8 mouse cellular contexts compared by ENCODE assay signal in the genomic region with DNA sequence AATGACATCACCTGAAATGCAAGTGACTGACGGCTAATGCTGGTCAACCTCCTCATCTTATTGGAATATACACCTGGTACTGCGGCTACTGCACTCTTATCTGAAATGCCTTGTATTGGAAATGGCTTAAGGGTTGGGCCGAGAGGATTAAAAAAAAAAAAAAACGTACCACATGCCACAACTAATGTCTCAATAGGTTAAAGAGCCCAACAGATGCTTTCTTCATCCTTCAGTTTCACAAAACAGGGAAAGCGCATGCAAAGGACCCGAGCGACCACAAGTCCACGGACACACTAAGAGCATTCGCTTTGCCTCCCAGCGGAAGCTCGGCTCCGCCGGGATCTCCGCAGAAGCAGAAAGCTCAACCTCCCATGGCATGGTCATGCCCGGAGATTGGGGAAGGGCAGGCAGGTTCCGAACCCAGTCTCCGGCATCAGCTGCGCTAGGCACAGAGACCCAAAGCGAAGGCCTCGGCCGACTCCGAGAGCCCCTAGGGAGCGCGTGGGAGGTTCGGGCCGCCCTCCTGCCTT. TPM values are rescaled to one million over a fixed set of nuclear protein-coding genes. Genes with fewer than 3 reads are reported as not detected.
DNase-seq lines count a peak whose midpoint lies in the region; ATAC-seq and TF ChIP-seq lines count a peak whose summit lies in the region.

No protein-coding gene starts in this region.

- H3K27ac ChIP-seq in kidney, adult 2 months (ENCODE audit: insufficient read depth, low read depth, low read length), result peak overlapping the region; percentile 99
- peak overlapping the region; percentile 99 for H3K27ac ChIP-seq in embryonic facial prominence, embryonic 15.5 days (replicated peaks)
- H3K27ac ChIP-seq in hindbrain, embryonic 16.5 days (ENCODE audit: low read depth, low read length), result peak overlapping the region; percentile 100
- H3K27ac ChIP-seq in midbrain, embryonic 11.5 days (ENCODE audit: low read depth, low read length), result peak overlapping the region; percentile 98

- no peak; the same call in 1 of the 2 replicates for ATAC-seq in embryonic facial prominence, embryonic 15.5 days (ENCODE audit: insufficient number of reproducible peaks, low FRiP score, low TSS enrichment, low read depth)
- peak; percentile 25; the same call in 1 of the 2 replicates for ATAC-seq in hindbrain, embryonic 16.5 days
- ATAC-seq in midbrain, embryonic 11.5 days (ENCODE audit: low FRiP score), result no peak

- TF ChIP-seq POLR2A in kidney, adult 2 months (IDR thresholded peaks at IDR 0.05; ENCODE audit: low read depth, low read length), result no peak

- peak overlapping the region; percentile 99 for H3K4me3 ChIP-seq in kidney, adult 2 months (ENCODE audit: insufficient read depth, low read depth, low read length)
- H3K4me3 ChIP-seq in embryonic facial prominence, embryonic 15.5 days (replicated peaks), result peak overlapping the region; percentile 69
- peak overlapping the region; percentile 61 for H3K4me3 ChIP-seq in hindbrain, embryonic 16.5 days (ENCODE audit: low read length)
- peak overlapping the region; percentile 77 for H3K4me3 ChIP-seq in midbrain, embryonic 11.5 days (ENCODE audit: low read depth, low read length)

- H3K36me3 ChIP-seq in kidney, adult 2 months (ENCODE audit: control insufficient read depth, insufficient read depth, low read length), result no peaks in the 10 kb centered on the region; the same call in 1 of the 2 replicates
- H3K36me3 ChIP-seq in embryonic facial prominence, embryonic 15.5 days, result peaks cover 23% of the 10 kb centered on the region
- 0 out of 2 replicates have a peak, but pooled peaks cover 3% of the 10 kb centered on the region for H3K36me3 ChIP-seq in hindbrain, embryonic 16.5 days (ENCODE audit: control insufficient read depth, insufficient read depth, low read length)
- H3K36me3 ChIP-seq in midbrain, embryonic 11.5 days (ENCODE audit: control insufficient read depth, insufficient read depth, low read length), result no peaks in the 10 kb centered on the region; the same call in 1 of the 2 replicates

- WGBS in kidney, adult 2 months, result under 1% methylated on average over 26 of the region's 26 CpGs
- under 1% methylated on average over 26 of the region's 26 CpGs for WGBS in embryonic facial prominence, embryonic 15.5 days
- WGBS in hindbrain, embryonic 16.5 days, result under 1% methylated on average over 26 of the region's 26 CpGs
- WGBS in midbrain, embryonic 11.5 days, result under 1% methylated on average over 26 of the region's 26 CpGs

- H3K4me2 ChIP-seq in embryonic facial prominence, embryonic 15.5 days (replicated peaks), result peak overlapping the region; percentile 56
- H3K4me2 ChIP-seq in hindbrain, embryonic 16.5 days (ENCODE audit: low read length), result peak overlapping the region; percentile 73
- H3K4me2 ChIP-seq in midbrain, embryonic 11.5 days, result peak overlapping the region; percentile 53

- H3K9ac ChIP-seq in embryonic facial prominence, embryonic 15.5 days, result peak overlapping the region; percentile 86
- H3K9ac ChIP-seq in hindbrain, embryonic 16.5 days (ENCODE audit: low read depth, low read length), result peak overlapping the region; percentile 88
- H3K9ac ChIP-seq in midbrain, embryonic 11.5 days (ENCODE audit: low read length), result peak overlapping the region; percentile 99

- H3K9me3 ChIP-seq in embryonic facial prominence, embryonic 15.5 days (replicated peaks), result no peaks in the 10 kb centered on the region
- no peaks in the 10 kb centered on the region for H3K9me3 ChIP-seq in hindbrain, embryonic 16.5 days (ENCODE audit: control insufficient read depth, low read length)
- H3K9me3 ChIP-seq in midbrain, embryonic 11.5 days (ENCODE audit: control insufficient read depth, low read length), result no peaks in the 10 kb centered on the region

- H3K27me3 ChIP-seq in kidney, adult 2 months (replicated peaks; ENCODE audit: control insufficient read depth, insufficient read depth, low read length), result no peaks in the 10 kb centered on the region
- no peaks in the 10 kb centered on the region for H3K27me3 ChIP-seq in embryonic facial prominence, embryonic 15.5 days
- no peaks in the 10 kb centered on the region for H3K27me3 ChIP-seq in hindbrain, embryonic 16.5 days (replicated peaks; ENCODE audit: control insufficient read depth, insufficient read depth, low read length)
- no peaks in the 10 kb centered on the region for H3K27me3 ChIP-seq in midbrain, embryonic 11.5 days (ENCODE audit: control insufficient read depth, insufficient read depth, low read length)

- DNase-seq in kidney, adult 2 months, result no peak
- DNase-seq in kidney, adult 9 months, result no peak
- peak; percentile 53 for DNase-seq in ES-CJ7 (ENCODE audit: low read depth, low spot score)
- peak; percentile 93 for DNase-seq in midbrain, embryonic 11.5 days (ENCODE audit: low spot score, missing footprints)
- no peak for DNase-seq in adrenal gland, adult (ENCODE audit: inconsistent age in 2 of 2, low spot score in 1 of 2)
- no peak for DNase-seq in spleen, postnatal 4 days (ENCODE audit: low spot score in 2 of 2)

- H3K4me1 ChIP-seq in kidney, adult 2 months (ENCODE audit: control insufficient read depth, insufficient read depth, low read length), result peaks cover 5% of the 10 kb centered on the region; the same call in 1 of the 2 replicates
- H3K4me1 ChIP-seq in embryonic facial prominence, embryonic 15.5 days, result peaks cover 17% of the 10 kb centered on the region
- peaks cover 13% of the 10 kb centered on the region for H3K4me1 ChIP-seq in hindbrain, embryonic 16.5 days (ENCODE audit: control insufficient read depth, insufficient read depth, low read depth, low read length)
- no peaks in the 10 kb centered on the region for H3K4me1 ChIP-seq in midbrain, embryonic 11.5 days (ENCODE audit: control insufficient read depth, insufficient read depth, low read length)

- no peak for TF ChIP-seq CTCF in kidney, adult 2 months (conservative IDR thresholded peaks at IDR 0.05; ENCODE audit: insufficient read depth, insufficient read length, low read depth, low read length)

RNA-seq across cellular contexts. Expression of a gene that starts 0.3 kb away (rescaled TPM):
- polyA plus RNA-seq in kidney, adult 2 months (2012; rRNA removed), result 7.5 and 9.4 TPM in 2 replicates
- 16.1 and 17.3 TPM in 2 replicates for polyA plus RNA-seq in embryonic facial prominence, embryonic 15.5 days (2015; fragmentation: Nextera tagmentation; extraction: Ambion mirVana)
- 13.4 and 13.6 TPM in 2 replicates for polyA plus RNA-seq in hindbrain, embryonic 16.5 days (2015; fragmentation: Nextera tagmentation; extraction: Ambion mirVana)
- polyA plus RNA-seq in midbrain, embryonic 11.5 days (2014; fragmentation: Nextera tagmentation; extraction: Ambion mirVana), result 32.4 and 32.5 TPM in 2 replicates

RNA-seq across cellular contexts. Expression of a gene that starts 42.7 kb away (rescaled TPM):
- polyA plus RNA-seq in kidney, adult 2 months (2012; rRNA removed), result 17.9 and 22.3 TPM in 2 replicates
- 39.5 and 41.0 TPM in 2 replicates for polyA plus RNA-seq in embryonic facial prominence, embryonic 15.5 days (2015; fragmentation: Nextera tagmentation; extraction: Ambion mirVana)
- 42.6 and 50.0 TPM in 2 replicates for polyA plus RNA-seq in hindbrain, embryonic 16.5 days (2015; fragmentation: Nextera tagmentation; extraction: Ambion mirVana)
- polyA plus RNA-seq in midbrain, embryonic 11.5 days (2014; fragmentation: Nextera tagmentation; extraction: Ambion mirVana), result 37.8 and 40.2 TPM in 2 replicates

Comparison
In these comparisons a context has a peak if more than half of its experiments do, and no peak if none do; other contexts are left out.
1. DNase-seq: peak in ES-CJ7 (single experiment) and midbrain, embryonic 11.5 days (single experiment); none in kidney, adult 2 months (single experiment), kidney, adult 9 months (single experiment), adrenal gland, adult (0 of 2) and spleen, postnatal 4 days (0 of 2).
2. Peak in every context shown above with its lines, with median percentiles within 50 percentile points of each other: H3K27ac ChIP-seq, H3K4me3 ChIP-seq, H3K4me2 ChIP-seq and H3K9ac ChIP-seq.